Mouse (Mus musculus) ES-E14 (cell line): ENCODE results near the gene Pagr1b. TPM values are rescaled to one million over a fixed set of nuclear protein-coding genes. Genes with fewer than 3 reads are reported as not detected.

ENCODE experiments used
- DNase-seq: peaks from one replicate; pipeline ENCODE4 v3.0.0-alpha.2; 2013; ENCODE audit warnings: low read depth, low spot score
- H3K27ac ChIP-seq: 2 replicates; pipeline ENCODE4 v1.5.1; 2012; ENCODE audit warnings: low read depth, mild to moderate bottlenecking, low read length, moderate library complexity, mixed read lengths; ENCODE audit not compliant: poor library complexity, insufficient read depth, severe bottlenecking
- H3K36me3 ChIP-seq: 2 replicates; pipeline ENCODE4 v1.6.1; 2012; ENCODE audit warnings: mild to moderate bottlenecking, low read length, moderate library complexity, mixed read lengths; ENCODE audit not compliant: control insufficient read depth, poor library complexity, insufficient read depth, severe bottlenecking
- H3K4me1 ChIP-seq, 2 experiments: fragments of 150-350 bp in 1 of 2; sonication (generic) in 1 of 2; 2 replicates each; pipeline ENCODE4 v1.6.1; 2012; ENCODE audit warnings: low read length in 2 of 2, mild to moderate bottlenecking in 1 of 2, mixed read lengths in 1 of 2; ENCODE audit not compliant: control insufficient read depth in 2 of 2, insufficient read depth in 2 of 2, poor library complexity in 1 of 2
- H3K4me3 ChIP-seq, 2 experiments: fragments of 150-350 bp in 1 of 2; sonication (generic) in 1 of 2; 2 replicates each; pipeline ENCODE4 v1.5.1; 2012; ENCODE audit warnings: low read length in 2 of 2, low read depth in 1 of 2, mild to moderate bottlenecking in 1 of 2, mixed read lengths in 1 of 2; ENCODE audit not compliant: insufficient read depth in 1 of 2, poor library complexity in 1 of 2, severe bottlenecking in 1 of 2
- H3K9ac ChIP-seq: 2 replicates; pipeline ENCODE4 v1.6.1; 2012; ENCODE audit warnings: low read depth, mild to moderate bottlenecking, low read length, mixed read lengths; ENCODE audit not compliant: poor library complexity, insufficient read depth, severe bottlenecking
- H3K9me3 ChIP-seq: fragments of 150-350 bp; sonication (generic); 2 replicates; pipeline ENCODE4 v1.6.1; 2012; ENCODE audit warnings: low read depth, mild to moderate bottlenecking, low read length; ENCODE audit not compliant: control insufficient read depth, insufficient read depth
- CHD2 ChIP-seq: IDR thresholded peaks from 2 replicates; pipeline ENCODE4 v1.6.1; 2014; ENCODE audit warnings: mild to moderate bottlenecking, low read depth, low read length, inconsistent platforms
- HCFC1 ChIP-seq: IDR thresholded peaks from 2 replicates; pipeline ENCODE4 v1.6.1; 2012; ENCODE audit warnings: low read length, inconsistent platforms, borderline replicate concordance; ENCODE audit not compliant: insufficient read depth
- MAFK ChIP-seq: IDR thresholded peaks from 2 replicates; pipeline ENCODE4 v1.6.1; 2014; ENCODE audit warnings: mild to moderate bottlenecking, low read depth, low read length, inconsistent platforms; ENCODE audit not compliant: insufficient read depth
- ZC3H11A ChIP-seq: IDR thresholded peaks from 2 replicates; pipeline ENCODE4 v1.6.1; 2012; ENCODE audit warnings: low read depth, mild to moderate bottlenecking, inconsistent platforms, low read length, borderline replicate concordance
- ZNF384 ChIP-seq: IDR thresholded peaks from 2 replicates; pipeline ENCODE4 v1.6.1; 2012; ENCODE audit warnings: low read depth, low read length, inconsistent platforms
- in situ Hi-C, 2 experiments: fragments of 600-800 bp; cut with MboI; formaldehyde crosslinking; loops; one replicate each; pipeline ENCODE4 v1.15.1; 2025; ENCODE audit warnings: low sequenced_read_pairs in 2 of 2, inconsistent platforms in 1 of 2; ENCODE audit not compliant: unreplicated experiment in 2 of 2
- total RNA-seq: library from RNA; depleted of rRNA; stranded (reverse); fragments of 300-350 nt; gene quantifications from 2 replicates; pipeline ENCODE4 v1.2.3, GENCODE M21; 2012; rRNA removed

Gene Pagr1b
- total RNA-seq: 0.63 and 1.3 TPM in 2 replicates

DNA sequence TGATC, at the start of gene Pagr1b:
Pagr1b (minus strand) TSS at position 4 of the 5 bp plus-strand sequence.
- Histone ChIP-seq H3K4me3 (peak within 1 kb of the TSS; percentile 73 to 91), H3K36me3 (peaks cover 12% of the 10 kb centered on the region), H3K9ac (peak within 1 kb of the TSS; percentile 95), H3K9me3 (no peaks in the 10 kb centered on the region), H3K27ac (peak within 1 kb of the TSS; percentile 84), H3K4me1 (peaks cover 2 to 7% of the 10 kb centered on the region in 2 experiments; a peak in 3 of 4 replicates)
- DNase-seq: no peak
- TF ChIP-seq ZNF384 (no peak), CHD2 (no peak), HCFC1 (no peak)
- in situ Hi-C loops: no loop called here

DNA sequence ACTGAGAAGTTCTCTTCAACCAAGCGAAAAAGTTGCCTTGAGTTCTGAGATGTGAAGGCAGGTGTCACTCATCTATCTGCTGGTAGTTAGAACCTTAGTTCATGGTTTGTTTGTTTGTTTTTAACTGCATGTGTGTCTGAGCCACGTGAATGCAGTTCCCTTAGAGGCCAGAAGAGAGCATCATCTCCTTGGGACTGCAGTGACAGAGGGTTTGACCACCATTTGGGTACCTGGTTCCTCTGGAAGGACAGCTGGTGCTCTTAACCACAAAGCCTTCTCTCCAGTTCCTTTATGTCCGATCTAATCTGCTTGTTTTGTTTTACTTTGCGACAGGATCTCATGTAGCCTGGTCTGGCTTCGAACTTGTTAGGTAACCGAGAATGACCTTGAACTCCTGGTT, 49.3 kb upstream of the Pagr1b start:
- no peak overlapping the region for H3K9ac ChIP-seq
- peaks cover 0 to 6% of the 10 kb centered on the region in 2 experiments; a peak in 1 of 4 replicates for H3K4me1 ChIP-seq
- H3K4me3 ChIP-seq: no peak overlapping the region
- no peak for DNase-seq
- in situ Hi-C loops: no loop called here
- H3K27ac ChIP-seq: no peak overlapping the region
- no peaks in the 10 kb centered on the region for H3K36me3 ChIP-seq
- H3K9me3 ChIP-seq: no peaks in the 10 kb centered on the region
- TF ChIP-seq CHD2: no peak
- no peak for TF ChIP-seq ZC3H11A
- TF ChIP-seq MAFK: no peak
- TF ChIP-seq ZNF384: no peak
- no peak for TF ChIP-seq HCFC1

DNA sequence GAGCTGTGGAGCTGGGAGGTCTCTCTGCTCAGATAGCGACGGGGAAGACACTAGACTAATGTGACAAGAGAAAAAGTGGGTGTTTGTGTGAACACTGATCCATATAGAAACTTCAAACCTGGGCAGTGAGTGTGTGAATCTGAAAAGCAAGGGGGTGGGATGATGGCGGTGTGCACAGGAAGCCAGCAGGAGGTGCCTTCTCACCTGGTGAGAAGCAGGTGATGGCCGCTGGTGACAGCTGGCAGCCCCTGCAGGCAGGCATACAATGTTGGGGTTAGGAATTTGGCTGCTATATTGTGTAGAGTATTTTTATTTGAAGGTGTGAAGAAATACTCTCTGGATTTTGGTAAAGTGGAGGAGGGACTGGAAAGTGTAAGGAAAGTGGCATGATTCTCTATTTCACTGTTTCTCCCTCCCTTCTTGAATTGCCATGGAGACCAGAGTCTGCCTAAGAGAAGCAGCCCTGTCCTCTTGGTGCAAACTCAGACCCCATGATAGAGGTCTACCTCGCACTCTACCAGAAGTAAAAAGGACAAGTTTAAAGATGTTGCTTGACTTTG, 38.8 kb upstream of the Pagr1b start:
- Histone ChIP-seq H3K9ac (no peak overlapping the region), H3K9me3 (no peaks in the 10 kb centered on the region), H3K4me1 (no peaks in the 10 kb centered on the region), H3K27ac (no peak overlapping the region), H3K4me3 (no peak overlapping the region), H3K36me3 (no peaks in the 10 kb centered on the region)
- DNase-seq: no peak
- in situ Hi-C loops: no loop called here
- TF ChIP-seq MAFK (no peak), HCFC1 (no peak), ZNF384 (no peak), ZC3H11A (no peak), CHD2 (no peak)

DNA sequence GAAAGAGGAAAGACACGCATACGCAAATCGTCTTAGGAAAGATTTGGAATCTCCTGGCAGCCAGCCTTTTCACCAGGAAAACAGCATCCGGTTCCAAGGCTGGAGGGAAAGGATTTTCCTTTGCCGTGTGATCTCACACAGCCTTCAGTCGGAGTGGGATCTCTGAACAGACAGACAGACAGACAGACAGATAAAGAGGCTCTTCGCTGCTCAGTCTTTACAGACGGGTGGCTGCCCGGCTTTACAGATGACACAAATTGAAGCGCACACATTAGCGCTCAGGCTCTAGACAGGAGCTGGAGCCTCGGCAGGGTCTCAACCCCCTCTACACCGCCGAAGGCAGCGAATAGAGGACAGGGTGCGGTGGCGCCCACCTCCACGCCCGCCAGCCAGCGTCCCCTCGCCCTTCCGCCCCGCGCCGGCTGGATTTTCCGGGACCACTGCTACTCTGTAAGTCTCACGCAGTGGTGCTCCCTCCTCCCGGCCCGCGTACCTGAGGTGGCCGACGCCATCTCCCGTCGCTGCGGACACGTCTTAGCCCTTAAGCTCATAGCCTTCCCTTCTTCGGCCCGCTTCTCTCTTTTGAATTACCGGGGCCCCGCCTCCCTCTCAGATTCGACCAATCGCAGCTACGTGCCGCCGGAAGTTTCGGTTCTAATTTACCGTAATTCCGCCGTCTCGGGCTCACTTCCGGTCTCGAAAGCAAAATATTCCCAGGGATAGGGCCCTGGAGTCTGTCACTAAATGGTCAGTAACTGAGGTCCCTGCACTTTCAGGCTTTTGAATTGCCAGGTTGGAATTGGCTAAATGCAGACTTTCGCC, 25.8 kb upstream of the Pagr1b start, which contains the start of gene Kif22:
Kif22 (minus strand) TSS at position 621 of the 822 bp plus-strand sequence.
- Histone ChIP-seq H3K9me3 (no peaks in the 10 kb centered on the region), H3K27ac (peak within 1 kb of the TSS; percentile 71), H3K36me3 (peaks cover 4% of the 10 kb centered on the region), H3K9ac (peak within 1 kb of the TSS; percentile 100), H3K4me1 (peaks cover 4% of the 10 kb centered on the region in 2 experiments; a peak in 3 of 4 replicates), H3K4me3 (peak within 1 kb of the TSS; percentile 98 to 100)
- DNase-seq: peak; percentile 75
- in situ Hi-C loops: no loop called here
- TF ChIP-seq CHD2 (no peak), MAFK (no peak), ZNF384 (no peak), HCFC1 (no peak), ZC3H11A (no peak)

- Histone ChIP-seq H3K4me3 (no peak overlapping the region), H3K4me1 (peaks cover 8 to 16% of the 10 kb centered on the region in 2 experiments; a peak in 3 of 4 replicates), H3K36me3 (peaks cover 54% of the 10 kb centered on the region), H3K27ac (no peak overlapping the region; the same call in 1 of the 2 replicates), H3K9me3 (no peaks in the 10 kb centered on the region), H3K9ac (no peak overlapping the region)
- TF ChIP-seq MAFK (peak; percentile 76), HCFC1 (no peak)
- in situ Hi-C loops: no loop called here
- no peak for DNase-seq
Observed at GRCm38 (mm10) chr7:127031244-127031643, 15.0 kb upstream of the Pagr1b start.
